Mouse (Mus musculus): ENCODE results near the gene Gm47995. TPM values are rescaled to one million over a fixed set of nuclear protein-coding genes. Genes with fewer than 3 reads are reported as not detected.

Gm47995 gene
- polyA plus RNA-seq, 1 experiment from 2014 or later = not detected

- ATAC-seq (ENCODE audit: insufficient read depth, low FRiP score, low TSS enrichment) (no peak), DNase-seq (ENCODE audit: low spot score) (no peak)
- no peak overlapping the region for H3K9ac ChIP-seq (ENCODE audit: low read length)
- no peaks in the 10 kb centered on the region for H3K27me3 ChIP-seq (ENCODE audit: control insufficient read depth, insufficient read depth, low read length)
- no peaks in the 10 kb centered on the region for H3K36me3 ChIP-seq (ENCODE audit: control insufficient read depth, insufficient read depth, low read length)
- H3K27ac ChIP-seq (ENCODE audit: low read depth, low read length) = no peak overlapping the region
- H3K4me2 ChIP-seq (ENCODE audit: low read depth) = no peak overlapping the region
- no peaks in the 10 kb centered on the region for H3K4me1 ChIP-seq (ENCODE audit: control insufficient read depth, insufficient read depth, low read length)
- H3K4me3 ChIP-seq (ENCODE audit: low read depth, low read length) = no peak overlapping the region
- 62% methylated on average over 2 of the region's 2 CpGs for whole genome bisulfite sequencing
- no peaks in the 10 kb centered on the region for H3K9me3 ChIP-seq (ENCODE audit: control insufficient read depth, low read length)
Measured at GRCm38 (mm10) chr1:151245846-151246245, 47.6 kb downstream of the Gm47995 start.

Other genes starting within 250 kb of the Gm47995 start
- 8.9 and 12.3 TPM in 2 replicates for gene Hmcn1, start 205.0 kb upstream of the Gm47995 start, polyA plus RNA-seq (2014; fragmentation: Nextera tagmentation; extraction: Ambion mirVana)
- 0.46 and 0.54 TPM in 2 replicates for gene Gm47985, start 15.9 kb upstream of the Gm47995 start, polyA plus RNA-seq (2014; fragmentation: Nextera tagmentation; extraction: Ambion mirVana)
- gene Gm8947, start 6.1 kb upstream of the Gm47995 start, polyA plus RNA-seq (2014; fragmentation: Nextera tagmentation; extraction: Ambion mirVana) = 0.29 TPM in 1 of 2 replicates, not detected in the other
- 0.30 and 0.66 TPM in 2 replicates for gene 3110040M04Rik, start 5.7 kb downstream of the Gm47995 start, polyA plus RNA-seq (2014; fragmentation: Nextera tagmentation; extraction: Ambion mirVana)
- gene Gm47996, start 11.7 kb downstream of the Gm47995 start, polyA plus RNA-seq (2014; fragmentation: Nextera tagmentation; extraction: Ambion mirVana) = not detected in 2 replicates
- gene Ivns1abp, start 146.0 kb downstream of the Gm47995 start, polyA plus RNA-seq (2014; fragmentation: Nextera tagmentation; extraction: Ambion mirVana) = 426 and 444 TPM in 2 replicates
- gene Swt1, start 230.0 kb downstream of the Gm47995 start, polyA plus RNA-seq (2014; fragmentation: Nextera tagmentation; extraction: Ambion mirVana) = 20.0 TPM in 2 replicates
- 52.6 and 53.1 TPM in 2 replicates for gene Trmt1l, start 230.1 kb downstream of the Gm47995 start, polyA plus RNA-seq (2014; fragmentation: Nextera tagmentation; extraction: Ambion mirVana)

Data from neural tube, embryonic 11.5 days (tissue).